Mouse (Mus musculus) spleen, adult 2 months (tissue): ENCODE data around the gene Nrp1. TPM values are rescaled to one million over a fixed set of nuclear protein-coding genes. Genes with fewer than 3 reads are reported as not detected.

Experiments used
- DNase-seq, 2 experiments: peaks; one replicate each; pipeline versions ENCODE4 v3.0.0 to v3.0.0-alpha.2; 2012 to 2021; ENCODE audit warnings: low spot score in 2 of 2, low read depth in 1 of 2
- H3K27ac ChIP-seq: fragments of 200-500 bp; 2 replicates; pipeline ENCODE4 v1.5.1; 2012; ENCODE audit warnings: low read length, inconsistent platforms; ENCODE audit not compliant: insufficient read depth
- H3K27me3 ChIP-seq: fragments of 200-500 bp; 2 replicates; pipeline ENCODE4 v1.6.1; 2012; ENCODE audit warnings: mild to moderate bottlenecking, moderate library complexity, low read length, inconsistent platforms; ENCODE audit not compliant: control insufficient read depth, insufficient read depth
- H3K36me3 ChIP-seq: fragments of 200-500 bp; 2 replicates; pipeline ENCODE4 v1.6.1; 2012; ENCODE audit warnings: mild to moderate bottlenecking, low read length, inconsistent platforms; ENCODE audit not compliant: control insufficient read depth, insufficient read depth
- H3K4me1 ChIP-seq: fragments of 200-500 bp; 2 replicates; pipeline ENCODE4 v1.6.1; 2011; ENCODE audit warnings: inconsistent platforms; ENCODE audit not compliant: control insufficient read depth, insufficient read depth, insufficient read length
- H3K4me3 ChIP-seq: fragments of 200-500 bp; 2 replicates; pipeline ENCODE4 v1.5.1; 2011; ENCODE audit warnings: mild to moderate bottlenecking, inconsistent platforms; ENCODE audit not compliant: insufficient read depth, insufficient read length; ENCODE audit errors: extremely low read depth
- CTCF ChIP-seq: fragments of 200-500 bp; IDR thresholded peaks from 2 replicates; pipeline ENCODE4 v1.5.1; 2011; ENCODE audit warnings: mild to moderate bottlenecking, inconsistent platforms; ENCODE audit not compliant: insufficient read depth, insufficient read length, insufficient replicate concordance; ENCODE audit errors: extremely low read depth
- POLR2A ChIP-seq: fragments of 200-500 bp; IDR thresholded peaks from 2 replicates; pipeline ENCODE4 v1.6.1; 2011; ENCODE audit warnings: low read depth, low read length, inconsistent platforms
- WGBS: fragments of 180-500 bp; shearing (Covaris S2); methylation state at CpG from one replicate; pipeline ENCODE4 v1.1.7; 2018; 5-methylcytosine and 5-hydroxymethylcytosine counted together
- polyA plus RNA-seq: library from polyadenylated mRNA; depleted of rRNA; stranded (reverse); fragments of >200 nt; gene quantifications from 2 replicates; pipeline ENCODE4 v1.2.3, GENCODE M21; 2012

The Nrp1 gene
- polyA plus RNA-seq, 1 experiment = 8.1 TPM

- Histone ChIP-seq H3K4me1 (no peaks in the 10 kb centered on the region), H3K27ac (no peak overlapping the region), H3K4me3 (no peak overlapping the region), H3K27me3 (no peaks in the 10 kb centered on the region), H3K36me3 (no peaks in the 10 kb centered on the region)
- TF ChIP-seq CTCF (no peak), POLR2A (no peak)
- DNase-seq = no peak
Measured at GRCm38 (mm10) chr8:128350405-128350804, 8.0 kb upstream of the Nrp1 start.

DNA sequence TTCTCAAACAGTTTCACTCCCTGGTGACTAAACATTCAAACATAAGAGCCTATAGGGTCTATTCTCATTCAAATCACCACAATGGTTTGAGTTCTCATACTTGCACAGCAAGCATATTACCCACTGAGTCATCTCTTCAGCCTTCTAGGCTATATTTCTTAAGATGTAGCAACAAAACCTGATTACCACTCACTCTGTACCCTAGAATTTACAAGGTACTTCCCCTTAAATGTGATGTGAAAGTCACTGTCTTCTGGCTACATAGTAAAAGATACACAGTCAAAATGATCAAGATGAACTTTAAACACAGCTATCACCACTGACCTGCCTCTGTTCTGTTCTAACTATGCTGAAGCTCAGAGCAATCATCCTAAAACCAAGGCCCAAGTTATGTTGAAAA lies 7.2 kb upstream of the Nrp1 start:
- Histone ChIP-seq H3K36me3 (no peaks in the 10 kb centered on the region), H3K4me3 (no peak overlapping the region), H3K27me3 (no peaks in the 10 kb centered on the region), H3K4me1 (no peaks in the 10 kb centered on the region), H3K27ac (no peak overlapping the region)
- no peak for TF ChIP-seq CTCF
- no peak for TF ChIP-seq POLR2A
- no peak for DNase-seq

GRCm38 (mm10) chr8:128352821-128353220 lies 5.6 kb upstream of the Nrp1 start:
- Histone ChIP-seq H3K4me3 (no peak overlapping the region), H3K36me3 (no peaks in the 10 kb centered on the region), H3K27me3 (no peaks in the 10 kb centered on the region), H3K27ac (no peak overlapping the region), H3K4me1 (peaks cover 3% of the 10 kb centered on the region; the same call in 1 of the 2 replicates)
- TF ChIP-seq POLR2A = no peak
- no peak for TF ChIP-seq CTCF
- DNase-seq = peak in 1 of 2 experiments; percentile 12
- WGBS = 43% methylated on average over 2 of the region's 2 CpGs

GRCm38 (mm10) chr8:128353999-128354398 lies 4.4 kb upstream of the Nrp1 start:
- no peak overlapping the region for H3K27ac ChIP-seq
- H3K27me3 ChIP-seq = peaks cover 1% of the 10 kb centered on the region; the same call in 1 of the 2 replicates
- DNase-seq = no peak
- no peak for TF ChIP-seq POLR2A
- no peak for TF ChIP-seq CTCF
- H3K36me3 ChIP-seq = no peaks in the 10 kb centered on the region
- peaks cover 3% of the 10 kb centered on the region; the same call in 1 of the 2 replicates for H3K4me1 ChIP-seq
- WGBS = 15% methylated on average over 1 of the region's 1 CpGs
- H3K4me3 ChIP-seq = no peak overlapping the region

DNA sequence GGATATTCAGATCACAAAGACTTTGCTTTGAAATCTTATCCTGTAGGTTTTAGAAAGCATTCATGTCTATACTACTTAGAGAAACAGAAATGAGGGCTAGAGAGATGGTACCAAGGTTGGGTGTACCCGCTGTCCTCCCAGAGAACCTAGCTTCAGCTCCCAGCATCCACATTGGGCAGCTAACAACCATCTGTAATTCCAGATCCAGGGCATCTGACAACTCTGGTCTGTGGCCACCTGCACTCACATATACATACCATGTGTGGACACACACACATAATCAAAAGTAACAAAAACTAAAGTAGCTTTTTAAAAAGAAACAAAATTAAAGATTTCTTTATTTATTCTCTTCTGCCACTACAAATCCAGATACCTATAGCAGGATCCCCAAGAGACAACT lies 3.3 kb upstream of the Nrp1 start:
- no peak overlapping the region for H3K4me3 ChIP-seq
- DNase-seq = no peak
- H3K36me3 ChIP-seq = no peaks in the 10 kb centered on the region
- H3K27me3 ChIP-seq = peaks cover 3% of the 10 kb centered on the region; the same call in 1 of the 2 replicates
- 92% methylated on average over 1 of the region's 1 CpGs for WGBS
- TF ChIP-seq POLR2A (no peak), CTCF (no peak)
- H3K4me1 ChIP-seq = peaks cover 3% of the 10 kb centered on the region; the same call in 1 of the 2 replicates
- H3K27ac ChIP-seq = no peak overlapping the region

- 86% methylated on average over 5 of the region's 5 CpGs for WGBS
- Histone ChIP-seq H3K27me3 (peaks cover 3% of the 10 kb centered on the region; the same call in 1 of the 2 replicates), H3K27ac (no peak overlapping the region), H3K4me1 (peaks cover 3% of the 10 kb centered on the region; the same call in 1 of the 2 replicates), H3K4me3 (no peak overlapping the region), H3K36me3 (no peaks in the 10 kb centered on the region)
- TF ChIP-seq CTCF = no peak
- TF ChIP-seq POLR2A = no peak
- no peak for DNase-seq
Measured at GRCm38 (mm10) chr8:128356170-128356569, 2.2 kb upstream of the Nrp1 start.

DNA sequence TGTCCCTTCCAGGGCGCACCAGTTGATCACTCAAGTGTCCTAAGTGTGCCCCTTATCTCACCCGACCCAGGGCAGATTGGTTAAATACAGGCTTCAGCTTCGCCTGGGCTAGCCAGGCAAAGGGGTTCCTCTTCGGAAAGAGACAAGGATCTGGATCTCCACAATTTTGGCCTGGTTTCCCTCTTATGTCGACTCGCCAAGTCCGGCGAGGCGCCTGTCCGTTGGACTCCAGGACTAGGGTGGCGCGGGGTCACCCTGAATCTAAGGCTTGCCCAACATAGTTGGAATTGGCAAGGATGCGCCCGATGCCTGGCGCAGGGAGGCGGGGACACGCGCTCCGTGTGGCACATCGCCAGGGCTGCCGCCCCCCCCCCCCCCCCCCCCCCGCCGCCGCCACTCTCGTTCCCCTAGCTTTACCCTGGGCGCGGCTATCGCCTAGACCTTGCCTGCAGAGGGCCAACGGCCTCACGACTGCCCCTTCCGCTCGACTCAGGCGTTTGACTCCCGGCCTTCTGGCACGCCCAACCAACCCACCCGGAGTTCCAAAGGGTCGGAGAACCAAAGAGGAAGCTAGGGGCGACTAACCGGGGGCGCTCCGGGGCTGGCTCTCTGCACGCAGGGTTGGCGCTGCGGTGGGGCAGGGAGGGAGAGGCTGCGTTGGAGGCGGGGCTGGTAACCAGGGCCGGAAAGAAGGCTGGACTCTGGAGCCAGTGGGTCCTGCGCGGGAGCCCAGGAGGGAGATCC lies 1.4 kb upstream of the Nrp1 start:
- Histone ChIP-seq H3K27ac (peak overlapping the region; percentile 25; the same call in 1 of the 2 replicates), H3K27me3 (peaks cover 3% of the 10 kb centered on the region; the same call in 1 of the 2 replicates), H3K4me1 (peaks cover 3% of the 10 kb centered on the region; the same call in 1 of the 2 replicates), H3K4me3 (peak overlapping the region; percentile 51), H3K36me3 (no peaks in the 10 kb centered on the region)
- WGBS = 17% methylated on average over 37 of the region's 49 CpGs
- DNase-seq = peak in 1 of 2 experiments; percentile 13
- TF ChIP-seq POLR2A (no peak), CTCF (no peak)
